Mouse (Mus musculus) E14TG2a.4 (cell line): ENCODE measurements at regions not wholly inside any gene's neighbourhood (a gene's known extent, or its start where the extent isn't known, plus 50 kb on each side); places are given as distances from the start of the nearest gene placed in this dataset.

Experiments used
- H3K27me3 ChIP-seq: 2 replicates; pipeline ENCODE4 v1.6.1; 2014; ENCODE audit warnings: low read length, control low read depth; ENCODE audit not compliant: insufficient read depth
- H3K36me3 ChIP-seq: 2 replicates; pipeline ENCODE4 v1.6.1; 2014; ENCODE audit warnings: low read length, control low read depth; ENCODE audit not compliant: insufficient read depth
- H3K4me1 ChIP-seq: replicated peaks from 2 replicates; pipeline ENCODE4 v1.6.1; 2014; ENCODE audit warnings: low read depth, low read length, control low read depth
- H3K4me3 ChIP-seq: replicated peaks from 2 replicates; pipeline ENCODE4 v1.5.1; 2014; ENCODE audit warnings: mild to moderate bottlenecking, low read length
- H3K9me3 ChIP-seq: 2 replicates; pipeline ENCODE4 v1.6.1; 2014; ENCODE audit warnings: low read length, control low read depth
- CTCF ChIP-seq: conservative IDR thresholded peaks from 2 replicates; pipeline ENCODE4 v1.5.1; 2014; ENCODE audit warnings: low read length
- NANOG ChIP-seq: IDR thresholded peaks from 2 replicates; pipeline ENCODE4 v1.6.1; 2014; ENCODE audit warnings: borderline replicate concordance, low read length, mixed read lengths
- POU5F1 ChIP-seq: IDR thresholded peaks from 2 replicates; pipeline ENCODE4 v1.6.1; 2014; ENCODE audit warnings: low read length, borderline replicate concordance

DNA sequence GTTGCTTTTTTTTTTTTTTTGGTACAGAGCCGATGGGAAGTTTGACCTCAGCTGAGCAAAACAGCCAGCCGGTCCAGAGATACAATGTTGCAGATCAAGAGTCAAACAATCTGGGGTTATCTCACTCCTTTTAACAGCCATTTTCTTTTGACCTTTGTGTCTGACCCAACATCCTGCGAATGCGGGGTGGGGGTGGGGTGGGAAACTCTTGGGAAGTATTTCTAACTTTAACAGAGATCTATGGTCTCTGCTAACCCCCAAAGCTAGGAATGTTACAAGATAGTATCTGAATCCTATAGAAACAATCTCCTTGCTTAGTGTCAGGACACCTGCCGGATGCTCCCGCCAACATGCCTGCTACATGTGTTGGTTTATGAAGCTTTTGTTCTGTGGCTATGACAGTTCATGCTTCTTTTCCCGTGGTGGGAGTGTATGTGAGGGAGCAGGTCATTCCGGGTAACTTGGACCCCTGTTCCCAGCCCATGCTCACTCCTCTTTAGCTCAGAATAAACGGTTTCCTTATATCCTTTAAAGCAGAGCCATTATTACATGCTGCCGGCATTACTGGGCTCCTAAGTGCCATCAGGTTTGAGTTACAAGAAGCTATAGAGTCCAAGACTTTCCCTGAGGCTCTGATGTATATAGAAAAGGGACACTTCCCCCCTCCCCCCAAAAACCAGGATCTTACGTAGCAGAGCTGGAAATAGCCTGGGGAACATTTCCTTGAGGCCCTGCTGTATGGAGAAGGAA is 92.2 kb upstream of the Cpsf6 start:
- H3K4me3 ChIP-seq, result no peak overlapping the region
- H3K27me3 ChIP-seq, result no peaks in the 10 kb centered on the region
- no peaks in the 10 kb centered on the region for H3K36me3 ChIP-seq
- peaks cover 7% of the 10 kb centered on the region for H3K4me1 ChIP-seq
- TF ChIP-seq POU5F1 (no peak), NANOG (no peak), CTCF (no peak)
- H3K9me3 ChIP-seq, result peaks cover 9% of the 10 kb centered on the region

GRCm38 (mm10) chr10:117471036-117471817 is 91.4 kb upstream of the Cpsf6 start:
- Histone ChIP-seq H3K27me3 (no peaks in the 10 kb centered on the region), H3K36me3 (no peaks in the 10 kb centered on the region), H3K4me1 (peaks cover 7% of the 10 kb centered on the region), H3K9me3 (peaks cover 9% of the 10 kb centered on the region), H3K4me3 (no peak overlapping the region)
- TF ChIP-seq NANOG (no peak), CTCF (no peak), POU5F1 (no peak)

GRCm38 (mm10) chr10:117470481-117470880 is 90.7 kb upstream of the Cpsf6 start:
- Histone ChIP-seq H3K4me1 (peaks cover 7% of the 10 kb centered on the region), H3K27me3 (no peaks in the 10 kb centered on the region), H3K9me3 (peaks cover 9% of the 10 kb centered on the region), H3K36me3 (no peaks in the 10 kb centered on the region), H3K4me3 (no peak overlapping the region)
- TF ChIP-seq CTCF (no peak), POU5F1 (no peak), NANOG (no peak)

DNA sequence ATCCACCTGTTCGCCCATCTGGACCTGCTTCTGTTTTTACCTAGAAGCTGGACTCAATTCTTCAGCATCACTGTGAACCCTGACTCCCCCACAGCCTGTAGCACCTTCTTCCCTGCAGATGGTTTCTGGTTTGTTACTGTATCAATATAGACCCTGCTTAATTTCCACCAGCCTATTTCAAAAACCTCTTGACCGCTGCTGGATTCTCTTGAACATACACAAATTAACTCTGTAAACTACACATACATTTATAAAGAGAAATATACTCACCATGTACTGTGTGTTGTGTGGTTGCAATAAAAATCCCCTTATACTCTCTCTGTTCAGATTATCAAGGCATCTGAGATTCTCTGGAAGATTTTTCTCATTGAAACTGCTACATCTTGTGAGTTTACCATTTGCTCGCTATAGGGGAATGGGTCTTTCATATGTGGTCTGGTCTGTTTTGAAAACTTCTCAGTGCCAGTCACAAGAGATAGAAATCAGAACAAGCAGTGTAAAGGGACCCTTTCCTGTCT is 89.8 kb upstream of the Cpsf6 start:
- TF ChIP-seq POU5F1, result no peak
- TF ChIP-seq NANOG, result no peak
- no peak for TF ChIP-seq CTCF
- no peak overlapping the region for H3K4me3 ChIP-seq
- H3K9me3 ChIP-seq, result peaks cover 9% of the 10 kb centered on the region
- peaks cover 7% of the 10 kb centered on the region for H3K4me1 ChIP-seq
- H3K27me3 ChIP-seq, result no peaks in the 10 kb centered on the region
- no peaks in the 10 kb centered on the region for H3K36me3 ChIP-seq

GRCm38 (mm10) chr10:117468931-117469572 is 89.2 kb upstream of the Cpsf6 start:
- Histone ChIP-seq H3K27me3 (no peaks in the 10 kb centered on the region), H3K4me1 (peaks cover 7% of the 10 kb centered on the region), H3K4me3 (no peak overlapping the region), H3K9me3 (peaks cover 6% of the 10 kb centered on the region), H3K36me3 (no peaks in the 10 kb centered on the region)
- TF ChIP-seq NANOG (no peak), CTCF (no peak), POU5F1 (no peak)

DNA sequence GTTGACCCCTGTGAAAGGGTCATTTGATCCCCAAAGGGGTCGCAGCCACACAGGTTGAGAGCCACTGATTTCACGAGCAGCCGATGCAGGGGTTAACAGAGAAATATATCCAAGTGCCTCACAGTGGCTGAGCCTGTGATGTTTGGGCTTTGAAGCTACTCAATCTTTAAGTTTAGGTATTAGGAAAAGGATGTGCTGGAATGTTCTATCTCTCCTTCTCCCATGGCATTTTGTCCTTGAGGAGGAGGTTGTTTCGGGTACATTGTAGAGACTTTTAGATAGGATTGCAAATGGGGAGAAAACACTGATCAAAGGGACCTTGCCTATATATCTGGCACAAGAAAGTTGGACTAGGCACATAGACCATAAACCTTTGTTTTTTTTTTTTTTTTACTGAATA is 88.6 kb upstream of the Cpsf6 start:
- TF ChIP-seq NANOG, result no peak
- no peak for TF ChIP-seq POU5F1
- no peak for TF ChIP-seq CTCF
- Histone ChIP-seq H3K4me1 (peaks cover 7% of the 10 kb centered on the region), H3K27me3 (no peaks in the 10 kb centered on the region), H3K9me3 (no peaks in the 10 kb centered on the region), H3K36me3 (no peaks in the 10 kb centered on the region), H3K4me3 (no peak overlapping the region)

DNA sequence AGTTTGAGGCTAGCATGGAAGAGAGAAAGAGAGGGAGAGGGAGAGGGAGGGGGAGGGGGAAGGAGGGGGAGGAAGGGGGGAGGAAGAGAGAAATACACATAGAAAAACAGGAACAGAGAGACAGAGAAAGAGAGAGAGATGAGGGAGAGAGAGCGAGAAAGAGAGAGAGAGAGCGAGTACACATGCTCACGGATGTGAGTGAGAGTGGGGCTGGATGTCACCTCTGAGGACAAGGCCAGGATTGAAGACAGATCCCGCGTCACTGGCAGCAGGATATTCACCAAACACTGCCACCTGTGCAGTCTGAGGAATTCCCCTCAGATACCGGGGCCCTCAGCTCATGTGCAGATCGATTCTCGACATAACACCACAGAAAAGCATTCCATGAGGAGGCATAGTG is 87.3 kb upstream of the Cpsf6 start:
- Histone ChIP-seq H3K27me3 (no peaks in the 10 kb centered on the region), H3K4me3 (no peak overlapping the region), H3K9me3 (no peaks in the 10 kb centered on the region), H3K4me1 (peaks cover 7% of the 10 kb centered on the region), H3K36me3 (no peaks in the 10 kb centered on the region)
- TF ChIP-seq POU5F1 (no peak), NANOG (no peak), CTCF (no peak)

GRCm38 (mm10) chr10:117466391-117466790 is 86.6 kb upstream of the Cpsf6 start:
- Histone ChIP-seq H3K27me3 (no peaks in the 10 kb centered on the region), H3K4me3 (no peak overlapping the region), H3K4me1 (peaks cover 5% of the 10 kb centered on the region), H3K36me3 (no peaks in the 10 kb centered on the region), H3K9me3 (no peaks in the 10 kb centered on the region; the same call in 1 of the 2 replicates)
- TF ChIP-seq POU5F1 (no peak), CTCF (no peak), NANOG (no peak)
